In genomic region chr16:16921021-16921435, GRCm38 (mm10) we compare ENCODE assay signal across 10 mouse cellular contexts. TPM values are rescaled to one million over a fixed set of nuclear protein-coding genes. Genes with fewer than 3 reads are reported as not detected.
DNase-seq lines count a peak whose midpoint lies in the region; ATAC-seq lines count a peak whose summit lies in the region.
"Had no signal": no experiment of that assay in that cellular context is flagged by ENCODE, and none has a peak within 500 bp of the region (broad histone marks: within the 10 kb centered on the region; RNA-seq: fewer than 3 reads in every experiment).

No protein-coding gene starts in this region.

- H3K27me3 ChIP-seq in kidney, embryonic 16.5 days (ENCODE audit: insufficient read depth, low read length) = no peaks in the 10 kb centered on the region
- no peaks in the 10 kb centered on the region for H3K27me3 ChIP-seq in heart, embryonic 15.5 days
- H3K27me3 ChIP-seq in forebrain, embryonic 10.5 days (ENCODE audit: poor library complexity, severe bottlenecking) = no peaks in the 10 kb centered on the region
- H3K27me3 ChIP-seq: neural tube, embryonic 13.5 days had no signal

- DNase-seq in kidney, adult 18-20 months = peak; percentile 37
- peak; percentile 64 for DNase-seq in ES-CJ7 (ENCODE audit: low read depth, low spot score)
- DNase-seq in brain, adult 2 months (ENCODE audit: low read depth, low spot score) = peak; percentile 87
- DNase-seq in lung, postnatal 10 days = peak; percentile 55
- DNase-seq in yolk sac, embryonic 10.5 days (ENCODE audit: low spot score) = no peak
- DNase-seq in forebrain, embryonic 10.5 days (ENCODE audit: extremely low spot score, low spot score) = no peak

- ATAC-seq in kidney, embryonic 16.5 days (ENCODE audit: low FRiP score, low TSS enrichment) = no peak; the same call in 1 of the 2 replicates
- 0 out of 2 replicates have a peak, but pooled peaks have one; percentile 37 for ATAC-seq in heart, embryonic 15.5 days (replicated peaks; ENCODE audit: insufficient number of reproducible peaks, insufficient read depth, low FRiP score, low read depth)

- no peaks in the 10 kb centered on the region for H3K9me3 ChIP-seq in kidney, embryonic 16.5 days (ENCODE audit: low read length)
- H3K9me3 ChIP-seq in heart, embryonic 15.5 days (replicated peaks) = no peaks in the 10 kb centered on the region
- H3K9me3 ChIP-seq in forebrain, embryonic 10.5 days = no peaks in the 10 kb centered on the region
- H3K9me3 ChIP-seq: neural tube, embryonic 13.5 days had no signal

- H3K36me3 ChIP-seq in kidney, embryonic 16.5 days (ENCODE audit: insufficient read depth, low read length) = peaks cover 52% of the 10 kb centered on the region
- H3K36me3 ChIP-seq in heart, embryonic 15.5 days = peaks cover 34% of the 10 kb centered on the region
- peaks cover 93% of the 10 kb centered on the region for H3K36me3 ChIP-seq in forebrain, embryonic 10.5 days (replicated peaks)

- no peak overlapping the region for H3K4me3 ChIP-seq in kidney, embryonic 16.5 days (ENCODE audit: low read length)
- H3K4me3 ChIP-seq in heart, embryonic 15.5 days = no peak overlapping the region
- no peak overlapping the region for H3K4me3 ChIP-seq in forebrain, embryonic 10.5 days
- H3K4me3 ChIP-seq: neural tube, embryonic 13.5 days had no signal

- H3K4me1 ChIP-seq in kidney, embryonic 16.5 days (ENCODE audit: insufficient read depth, low read length) = no peaks in the 10 kb centered on the region
- no peaks in the 10 kb centered on the region for H3K4me1 ChIP-seq in heart, embryonic 15.5 days (replicated peaks)
- H3K4me1 ChIP-seq in forebrain, embryonic 10.5 days = peaks cover 1% of the 10 kb centered on the region
- H3K4me1 ChIP-seq: neural tube, embryonic 13.5 days had no signal

- no peak overlapping the region for H3K27ac ChIP-seq in kidney, embryonic 16.5 days (ENCODE audit: low read length)
- H3K27ac ChIP-seq in heart, embryonic 15.5 days = no peak overlapping the region
- no peak overlapping the region for H3K27ac ChIP-seq in forebrain, embryonic 10.5 days
- H3K27ac ChIP-seq: neural tube, embryonic 13.5 days had no signal

- H3K4me2 ChIP-seq in kidney, embryonic 16.5 days (replicated peaks; ENCODE audit: low read depth, low read length) = no peak overlapping the region
- H3K4me2 ChIP-seq in heart, embryonic 15.5 days = no peak overlapping the region
- H3K4me2 ChIP-seq: neural tube, embryonic 13.5 days had no signal

- 75% methylated on average over 3 of the region's 3 CpGs for WGBS in kidney, embryonic 16.5 days
- WGBS in heart, embryonic 15.5 days = 64% methylated on average over 3 of the region's 3 CpGs
- 83% methylated on average over 3 of the region's 3 CpGs for WGBS in forebrain, embryonic 10.5 days

- H3K9ac ChIP-seq in kidney, embryonic 16.5 days (replicated peaks; ENCODE audit: low read length) = no peak overlapping the region
- no peak overlapping the region for H3K9ac ChIP-seq in heart, embryonic 15.5 days
- H3K9ac ChIP-seq: neural tube, embryonic 13.5 days had no signal

RNA-seq across cellular contexts. Expression of gene Ppm1f, which starts 24.8 kb away (rescaled TPM):
- 37.7 TPM in 2 replicates for polyA plus RNA-seq in kidney, embryonic 16.5 days (2015; fragmentation: Nextera tagmentation; extraction: Ambion mirVana)
- polyA plus RNA-seq in heart, embryonic 15.5 days (2015; fragmentation: Nextera tagmentation; extraction: Ambion mirVana) = 23.4 and 28.8 TPM in 2 replicates
- polyA plus RNA-seq in forebrain, embryonic 10.5 days (2016; fragmentation: Nextera tagmentation; extraction: Ambion mirVana) = 29.0 and 29.6 TPM in 2 replicates

RNA-seq across cellular contexts. Expression of gene Vpreb1, which starts 50.4 kb away (rescaled TPM):
- 2.4 and 2.5 TPM in 2 replicates for polyA plus RNA-seq in kidney, embryonic 16.5 days (2015; fragmentation: Nextera tagmentation; extraction: Ambion mirVana)
- 1.1 and 1.4 TPM in 2 replicates for polyA plus RNA-seq in heart, embryonic 15.5 days (2015; fragmentation: Nextera tagmentation; extraction: Ambion mirVana)
- polyA plus RNA-seq in forebrain, embryonic 10.5 days (2016; fragmentation: Nextera tagmentation; extraction: Ambion mirVana) = 0.68 and 1.7 TPM in 2 replicates

RNA-seq across cellular contexts. Expression of gene Top3b, which starts 50.5 kb away (rescaled TPM):
- polyA plus RNA-seq in kidney, embryonic 16.5 days (2015; fragmentation: Nextera tagmentation; extraction: Ambion mirVana) = 73.0 and 77.2 TPM in 2 replicates
- 37.8 and 51.7 TPM in 2 replicates for polyA plus RNA-seq in heart, embryonic 15.5 days (2015; fragmentation: Nextera tagmentation; extraction: Ambion mirVana)
- 66.8 and 73.7 TPM in 2 replicates for polyA plus RNA-seq in forebrain, embryonic 10.5 days (2016; fragmentation: Nextera tagmentation; extraction: Ambion mirVana)

RNA-seq across cellular contexts. Expression of gene Igll1, which starts 57.2 kb away (rescaled TPM):
- 0.46 TPM in 1 of 2 replicates, not detected in the other for polyA plus RNA-seq in kidney, embryonic 16.5 days (2015; fragmentation: Nextera tagmentation; extraction: Ambion mirVana)
- polyA plus RNA-seq in heart, embryonic 15.5 days (2015; fragmentation: Nextera tagmentation; extraction: Ambion mirVana) = 0.27 TPM in 1 of 2 replicates, not detected in the other
- 0.20 TPM in 1 of 2 replicates, not detected in the other for polyA plus RNA-seq in forebrain, embryonic 10.5 days (2016; fragmentation: Nextera tagmentation; extraction: Ambion mirVana)
- polyA plus RNA-seq: large intestine, adult 2 months; neural tube, embryonic 13.5 days had no signal

Comparison
In these comparisons a context has a peak if more than half of its experiments do, and no peak if none do; other contexts are left out.
1. DNase-seq: peak in kidney, adult 18-20 months (single experiment), ES-CJ7 (single experiment), brain, adult 2 months (single experiment) and lung, postnatal 10 days (single experiment); none in yolk sac, embryonic 10.5 days (single experiment) and forebrain, embryonic 10.5 days (single experiment).